In the genomic region with DNA sequence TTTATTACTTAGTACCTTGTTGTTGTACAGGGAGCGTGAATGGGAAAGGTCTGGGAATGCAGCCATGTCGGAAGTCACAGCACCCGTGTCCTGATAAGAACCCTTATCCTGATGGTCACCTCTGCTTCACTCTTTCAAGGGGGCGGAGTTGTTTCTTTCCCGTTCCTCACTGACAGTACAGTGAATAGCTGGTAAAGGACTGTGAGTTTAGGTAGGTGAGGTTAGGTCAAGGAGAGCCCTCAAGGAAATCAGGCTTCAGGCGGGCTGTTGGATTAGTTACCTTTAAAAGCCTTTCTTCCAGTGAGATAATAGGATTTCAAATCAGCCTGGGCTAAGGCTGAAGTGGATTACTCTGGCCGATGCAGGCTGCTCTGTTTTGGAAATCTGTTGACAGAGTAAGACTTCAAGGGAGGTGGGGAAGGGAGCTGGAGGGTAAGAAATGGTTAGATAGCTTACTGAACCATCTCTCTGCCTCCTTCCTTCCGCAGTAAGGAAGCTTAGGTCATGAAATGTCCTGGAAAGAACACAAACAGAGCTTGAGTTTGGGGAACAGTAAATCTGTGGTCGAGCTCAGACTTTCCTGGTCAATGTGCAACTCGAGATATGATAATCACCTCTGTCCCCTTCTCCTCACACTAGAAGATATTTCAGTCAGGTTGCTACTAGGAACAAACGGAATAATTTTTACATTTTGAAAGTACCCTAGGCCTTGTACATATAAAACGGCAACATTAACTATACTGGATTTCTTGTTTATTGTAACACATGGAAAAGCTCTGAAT, we compare ENCODE assay signal across 9 mouse cellular contexts. TPM values are rescaled to one million over a fixed set of nuclear protein-coding genes. Genes with fewer than 3 reads are reported as not detected.
DNase-seq lines count a peak whose midpoint lies in the region; ATAC-seq and TF ChIP-seq lines count a peak whose summit lies in the region.
"Had no signal": no experiment of that assay in that cellular context is flagged by ENCODE, and none has a peak within 500 bp of the region (broad histone marks: within the 10 kb centered on the region; RNA-seq: fewer than 3 reads in every experiment).

No protein-coding gene starts in this region.

- H3K4me2 ChIP-seq in neural tube, embryonic 11.5 days (ENCODE audit: low read depth) = peak overlapping the region; percentile 16; the same call in 1 of the 2 replicates
- H3K4me2 ChIP-seq in liver, postnatal 0 days (ENCODE audit: low read depth, low read length) = peak overlapping the region; percentile 95
- peak overlapping the region; percentile 65 for H3K4me2 ChIP-seq in stomach, postnatal 0 days (replicated peaks; ENCODE audit: low read depth)

- 0 out of 2 replicates have a peak overlapping the region, but pooled peaks have one; percentile 2 for H3K4me3 ChIP-seq in neural tube, embryonic 11.5 days (ENCODE audit: low read depth, low read length)
- peak overlapping the region; percentile 73 for H3K4me3 ChIP-seq in liver, postnatal 0 days (ENCODE audit: low read depth, low read length)
- peak overlapping the region; percentile 21 for H3K4me3 ChIP-seq in stomach, postnatal 0 days (ENCODE audit: low read depth, low read length)

- no peaks in the 10 kb centered on the region for H3K36me3 ChIP-seq in neural tube, embryonic 11.5 days (ENCODE audit: control insufficient read depth, insufficient read depth, low read length)
- no peaks in the 10 kb centered on the region for H3K36me3 ChIP-seq in liver, postnatal 0 days (replicated peaks; ENCODE audit: insufficient read depth, low read length)
- no peaks in the 10 kb centered on the region for H3K36me3 ChIP-seq in stomach, postnatal 0 days (ENCODE audit: control insufficient read depth, insufficient read depth, low read length)

- TF ChIP-seq EP300 in liver, postnatal 0 days (IDR thresholded peaks at IDR 0.05; ENCODE audit: low read depth) = peak; percentile 29; the same call in 1 of the 2 replicates
- no peak for TF ChIP-seq EP300 in stomach, postnatal 0 days (optimal IDR thresholded peaks at IDR 0.05)

- no peak overlapping the region for H3K27ac ChIP-seq in neural tube, embryonic 11.5 days (ENCODE audit: low read depth, low read length)
- H3K27ac ChIP-seq in liver, postnatal 0 days (ENCODE audit: low read depth) = peak overlapping the region; percentile 98
- H3K27ac ChIP-seq in stomach, postnatal 0 days (replicated peaks) = peak overlapping the region; percentile 94

- no peak for ATAC-seq in neural tube, embryonic 11.5 days (ENCODE audit: insufficient read depth, low FRiP score, low TSS enrichment)
- no peak for ATAC-seq in liver, postnatal 0 days
- ATAC-seq in stomach, postnatal 0 days (ENCODE audit: low FRiP score, low TSS enrichment) = no peak

- 43% methylated on average over 12 of the region's 12 CpGs for WGBS in neural tube, embryonic 11.5 days
- 12% methylated on average over 12 of the region's 12 CpGs for WGBS in liver, postnatal 0 days (ENCODE audit: insufficient replicate concordance)
- WGBS in stomach, postnatal 0 days = 34% methylated on average over 12 of the region's 12 CpGs

- TF ChIP-seq CTCF in liver, postnatal 0 days (IDR thresholded peaks at IDR 0.05; ENCODE audit: low read depth) = no peak
- no peak for TF ChIP-seq CTCF in stomach, postnatal 0 days (IDR thresholded peaks at IDR 0.05; ENCODE audit: low read depth)

- peak; percentile 53 to 79 for DNase-seq in adrenal gland, adult (ENCODE audit: inconsistent age in 2 of 2, low spot score in 1 of 2)
- no peak for DNase-seq in adrenal gland, postnatal 14 days
- DNase-seq in neural tube, embryonic 11.5 days (ENCODE audit: low spot score) = no peak
- no peak for DNase-seq in neural tube, embryonic 10.5 days (ENCODE audit: extremely low spot score, low spot score)
- no peak for DNase-seq in liver, postnatal 0 days
- DNase-seq in stomach, postnatal 0 days (ENCODE audit: low spot score) = no peak
- DNase-seq in frontal cortex, adult 2 months (ENCODE audit: extremely low spot score in 1 of 2, low spot score in 1 of 2) = no peak
- DNase-seq in embryo, embryonic 10 days (ENCODE audit: low spot score) = no peak
- DNase-seq: right cerebral cortex, adult 18-20 months had no signal

- H3K4me1 ChIP-seq in neural tube, embryonic 11.5 days (ENCODE audit: control insufficient read depth, insufficient read depth, low read length) = peaks cover 4% of the 10 kb centered on the region; the same call in 1 of the 2 replicates
- peaks cover 71% of the 10 kb centered on the region for H3K4me1 ChIP-seq in liver, postnatal 0 days (ENCODE audit: insufficient read depth)
- peaks cover 26% of the 10 kb centered on the region for H3K4me1 ChIP-seq in stomach, postnatal 0 days (replicated peaks; ENCODE audit: control insufficient read depth, insufficient read depth)

- H3K9me3 ChIP-seq in neural tube, embryonic 11.5 days (ENCODE audit: control insufficient read depth, low read length) = no peaks in the 10 kb centered on the region
- no peaks in the 10 kb centered on the region for H3K9me3 ChIP-seq in liver, postnatal 0 days (ENCODE audit: low read length)
- no peaks in the 10 kb centered on the region for H3K9me3 ChIP-seq in stomach, postnatal 0 days (ENCODE audit: control insufficient read depth, low read length)

- no peak overlapping the region; the same call in 1 of the 2 replicates for H3K9ac ChIP-seq in neural tube, embryonic 11.5 days (ENCODE audit: low read length)
- peak overlapping the region; percentile 51 for H3K9ac ChIP-seq in liver, postnatal 0 days (replicated peaks)
- no peak overlapping the region for H3K9ac ChIP-seq in stomach, postnatal 0 days (ENCODE audit: low read length)

- no peaks in the 10 kb centered on the region for H3K27me3 ChIP-seq in neural tube, embryonic 11.5 days (ENCODE audit: control insufficient read depth, insufficient read depth, low read length)
- H3K27me3 ChIP-seq in liver, postnatal 0 days (ENCODE audit: insufficient read depth, low read length) = no peaks in the 10 kb centered on the region
- H3K27me3 ChIP-seq in stomach, postnatal 0 days (ENCODE audit: control insufficient read depth, insufficient read depth, low read length) = no peaks in the 10 kb centered on the region

RNA-seq across cellular contexts. Expression of a gene that starts 1.8 kb away (rescaled TPM):
- 95.9 and 96.7 TPM in 2 replicates for total RNA-seq in adrenal gland, postnatal 14 days (2021)
- 28.6 and 33.2 TPM in 2 replicates for polyA plus RNA-seq in neural tube, embryonic 11.5 days (2014; fragmentation: Nextera tagmentation; extraction: Ambion mirVana)
- 56.3 and 58.2 TPM in 2 replicates for polyA plus RNA-seq in liver, postnatal 0 days (2015; fragmentation: Nextera tagmentation; extraction: Ambion mirVana)
- polyA plus RNA-seq in stomach, postnatal 0 days (2015; fragmentation: Nextera tagmentation; extraction: Ambion mirVana) = 42.7 and 43.4 TPM in 2 replicates
- 58.5 and 65.0 TPM in 2 replicates for polyA plus RNA-seq in frontal cortex, adult 2 months (2012; rRNA removed)

RNA-seq across cellular contexts. Expression of a gene that starts 32.3 kb away (rescaled TPM):
- not detected in 2 replicates for total RNA-seq in adrenal gland, postnatal 14 days (2021)
- 0.08 and 0.12 TPM in 2 replicates for polyA plus RNA-seq in neural tube, embryonic 11.5 days (2014; fragmentation: Nextera tagmentation; extraction: Ambion mirVana)
- polyA plus RNA-seq in liver, postnatal 0 days (2015; fragmentation: Nextera tagmentation; extraction: Ambion mirVana) = 0.05 and 0.07 TPM in 2 replicates
- not detected in 2 replicates for polyA plus RNA-seq in stomach, postnatal 0 days (2015; fragmentation: Nextera tagmentation; extraction: Ambion mirVana)
- 0.48 and 0.57 TPM in 2 replicates for polyA plus RNA-seq in frontal cortex, adult 2 months (2012; rRNA removed)

RNA-seq across cellular contexts. Expression of a gene that starts 39.3 kb away (rescaled TPM):
- not detected in 2 replicates for total RNA-seq in adrenal gland, postnatal 14 days (2021)
- not detected in 2 replicates for polyA plus RNA-seq in neural tube, embryonic 11.5 days (2014; fragmentation: Nextera tagmentation; extraction: Ambion mirVana)
- polyA plus RNA-seq in liver, postnatal 0 days (2015; fragmentation: Nextera tagmentation; extraction: Ambion mirVana) = not detected in 2 replicates
- polyA plus RNA-seq in stomach, postnatal 0 days (2015; fragmentation: Nextera tagmentation; extraction: Ambion mirVana) = 0.10 TPM in 1 of 2 replicates, not detected in the other
- 0.11 and 0.18 TPM in 2 replicates for polyA plus RNA-seq in frontal cortex, adult 2 months (2012; rRNA removed)

RNA-seq across cellular contexts. Expression of a gene that starts 42.7 kb away (rescaled TPM):
- 33.2 and 36.9 TPM in 2 replicates for total RNA-seq in adrenal gland, postnatal 14 days (2021)
- polyA plus RNA-seq in neural tube, embryonic 11.5 days (2014; fragmentation: Nextera tagmentation; extraction: Ambion mirVana) = 57.2 and 62.5 TPM in 2 replicates
- polyA plus RNA-seq in liver, postnatal 0 days (2015; fragmentation: Nextera tagmentation; extraction: Ambion mirVana) = 8.6 and 8.8 TPM in 2 replicates
- polyA plus RNA-seq in stomach, postnatal 0 days (2015; fragmentation: Nextera tagmentation; extraction: Ambion mirVana) = 9.9 and 10.0 TPM in 2 replicates
- polyA plus RNA-seq in frontal cortex, adult 2 months (2012; rRNA removed) = 24.2 and 26.4 TPM in 2 replicates

RNA-seq across cellular contexts. Expression of a gene that starts 58.7 kb away (rescaled TPM):
- not detected in 2 replicates for total RNA-seq in adrenal gland, postnatal 14 days (2021)
- polyA plus RNA-seq in neural tube, embryonic 11.5 days (2014; fragmentation: Nextera tagmentation; extraction: Ambion mirVana) = not detected in 2 replicates
- polyA plus RNA-seq in liver, postnatal 0 days (2015; fragmentation: Nextera tagmentation; extraction: Ambion mirVana) = not detected in 2 replicates
- polyA plus RNA-seq in stomach, postnatal 0 days (2015; fragmentation: Nextera tagmentation; extraction: Ambion mirVana) = not detected in 2 replicates
- not detected in 2 replicates for polyA plus RNA-seq in frontal cortex, adult 2 months (2012; rRNA removed)

Comparison
In these comparisons a context has a peak if more than half of its experiments do, and no peak if none do; other contexts are left out.
1. DNase-seq: peak in adrenal gland, adult (2 of 2); none in adrenal gland, postnatal 14 days (single experiment), neural tube, embryonic 11.5 days (single experiment), neural tube, embryonic 10.5 days (single experiment), liver, postnatal 0 days (single experiment), stomach, postnatal 0 days (single experiment), frontal cortex, adult 2 months (0 of 2) and embryo, embryonic 10 days (single experiment).
2. H3K4me2 ChIP-seq: peak in every context shown above with its lines; median percentile 95 in liver, postnatal 0 days; 65 in stomach, postnatal 0 days; 16 in neural tube, embryonic 11.5 days.
3. H3K4me3 ChIP-seq: peak in every context shown above with its lines; median percentile 73 in liver, postnatal 0 days; 21 in stomach, postnatal 0 days; 2 in neural tube, embryonic 11.5 days.